Mouse (Mus musculus) midbrain, embryonic 10.5 days (tissue): ENCODE data around the gene Klk12. TPM values are rescaled to one million over a fixed set of nuclear protein-coding genes. Genes with fewer than 3 reads are reported as not detected.

Experiments used
- DNase-seq: peaks from one replicate; pipeline ENCODE4 v3.0.0-alpha.2; 2017; ENCODE audit warnings: low spot score
- H3K27ac ChIP-seq: fragments of 300-500 bp; sonication (generic); replicated peaks from 2 replicates; pipeline ENCODE4 v1.5.1; 2016; ENCODE audit warnings: mild to moderate bottlenecking
- H3K27me3 ChIP-seq: fragments of 300-500 bp; sonication (generic); 2 replicates; pipeline ENCODE4 v1.6.1; 2016; ENCODE audit warnings: low read depth, mild to moderate bottlenecking; ENCODE audit not compliant: poor library complexity, severe bottlenecking
- H3K36me3 ChIP-seq: fragments of 300-500 bp; sonication (generic); 2 replicates; pipeline ENCODE4 v1.6.1; 2016; ENCODE audit warnings: mild to moderate bottlenecking, moderate library complexity
- H3K4me1 ChIP-seq: fragments of 300-500 bp; sonication (generic); 2 replicates; pipeline ENCODE4 v1.6.1; 2016
- H3K4me3 ChIP-seq: fragments of 300-500 bp; sonication (generic); 2 replicates; pipeline ENCODE4 v1.5.1; 2016; ENCODE audit warnings: mild to moderate bottlenecking, moderate library complexity
- H3K9me3 ChIP-seq: fragments of 300-500 bp; sonication (generic); replicated peaks from 2 replicates; pipeline ENCODE4 v1.6.1; 2016; ENCODE audit warnings: mild to moderate bottlenecking
- WGBS: fragments of 180-500 bp; shearing (Covaris S2); methylation state at CpG from one replicate; pipeline ENCODE4 v1.1.7; 2016; 5-methylcytosine and 5-hydroxymethylcytosine counted together
- polyA plus RNA-seq: library from polyadenylated mRNA; unstranded; fragments of >200 nt; fragmentation: Nextera tagmentation; extraction: Ambion mirVana; gene quantifications from 2 replicates; pipeline ENCODE4 v1.2.1, GENCODE M21; 2016

Klk12 gene
- polyA plus RNA-seq, 1 experiment from 2014 or later, result not detected

DNA sequence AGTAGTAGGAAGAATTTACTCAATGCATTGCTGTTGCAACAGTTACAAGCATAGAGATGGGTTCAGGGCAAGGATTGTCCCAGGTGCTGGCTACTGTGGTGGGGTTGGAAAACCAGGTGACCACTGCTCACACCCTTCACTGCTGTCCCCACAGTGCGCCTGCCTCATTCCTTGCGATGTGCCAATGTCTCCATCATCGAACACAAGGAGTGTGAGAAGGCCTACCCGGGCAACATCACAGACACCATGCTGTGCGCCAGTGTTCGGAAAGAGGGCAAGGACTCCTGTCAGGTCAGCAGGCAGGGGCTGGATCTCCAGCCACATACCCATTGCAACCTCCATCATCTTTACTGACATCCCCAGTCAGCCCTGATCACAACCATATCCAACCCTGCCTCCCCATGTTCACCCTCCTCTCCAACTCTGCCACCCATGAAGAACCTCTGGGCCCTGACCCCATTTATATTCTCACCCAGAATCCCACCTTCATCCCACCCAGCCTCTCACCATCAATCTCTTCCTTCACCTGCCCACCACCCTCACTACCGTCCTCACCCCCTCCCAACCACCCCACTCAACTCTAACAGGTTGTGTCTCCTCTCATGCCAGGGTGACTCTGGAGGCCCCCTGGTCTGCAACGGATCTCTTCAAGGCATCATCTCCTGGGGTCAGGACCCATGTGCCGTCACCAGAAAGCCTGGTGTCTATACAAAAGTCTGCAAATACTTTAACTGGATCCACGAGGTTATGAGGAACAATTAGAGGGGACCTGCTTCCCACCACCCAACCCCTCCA lies 9.7 kb downstream of the Klk12 start:
- no peak for DNase-seq
- Histone ChIP-seq H3K4me3 (no peak overlapping the region), H3K9me3 (no peaks in the 10 kb centered on the region), H3K36me3 (no peaks in the 10 kb centered on the region), H3K27me3 (peaks cover 16% of the 10 kb centered on the region), H3K4me1 (peaks cover 26% of the 10 kb centered on the region), H3K27ac (no peak overlapping the region)
- 92% methylated on average over 10 of the region's 10 CpGs for WGBS

DNA sequence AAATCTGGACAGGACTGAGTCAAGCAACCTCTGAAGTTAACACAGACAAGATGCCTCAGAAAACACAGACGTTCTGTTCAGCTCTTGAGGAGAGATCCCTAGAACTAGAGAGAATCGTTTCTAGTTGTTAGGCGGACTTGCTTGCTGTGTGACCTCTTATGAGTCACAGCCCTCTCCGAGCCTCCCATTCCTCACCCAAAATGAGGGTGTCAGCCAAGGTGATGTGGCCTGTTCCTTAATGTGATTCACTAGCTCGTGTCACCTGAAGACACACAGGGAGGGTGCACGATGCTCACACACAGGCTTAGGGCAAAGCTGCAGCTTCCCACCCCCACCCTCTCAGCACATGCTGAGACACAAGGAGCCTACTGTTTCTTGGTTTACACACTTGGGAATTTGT lies 11.5 kb downstream of the Klk12 start:
- Histone ChIP-seq H3K9me3 (no peaks in the 10 kb centered on the region), H3K27me3 (peaks cover 30% of the 10 kb centered on the region), H3K4me1 (peaks cover 16% of the 10 kb centered on the region), H3K36me3 (no peaks in the 10 kb centered on the region), H3K27ac (no peak overlapping the region), H3K4me3 (no peak overlapping the region)
- WGBS, result 70% methylated on average over 6 of the region's 6 CpGs
- no peak for DNase-seq

DNA sequence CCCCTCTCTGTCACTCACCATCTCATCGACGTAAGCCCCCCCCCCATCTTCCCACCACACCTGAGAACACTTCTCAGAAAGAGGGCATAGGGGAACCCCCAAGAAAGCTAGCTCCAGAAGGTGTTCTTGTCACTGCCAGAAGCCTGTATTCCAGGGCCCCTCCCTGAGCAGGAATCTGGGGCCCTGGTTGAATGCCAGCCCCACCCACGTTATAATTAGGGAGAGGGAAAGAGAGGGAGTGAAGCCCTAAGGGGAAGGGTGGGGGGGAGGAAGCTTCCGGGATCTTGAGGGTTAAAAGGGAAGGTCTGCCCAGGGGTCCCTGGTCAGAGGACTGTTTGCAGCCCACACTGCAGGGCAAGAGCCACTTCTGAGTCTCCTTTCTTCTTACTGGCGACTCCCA lies 12.0 kb downstream of the Klk12 start, which contains the start of gene Klk10:
TSS of gene Klk10 (plus strand) at position 290 of the 400 bp plus-strand sequence.
- 53% methylated on average over 5 of the region's 5 CpGs for WGBS
- no peak within 1 kb of the TSS for H3K27ac ChIP-seq
- H3K4me3 ChIP-seq, result no peak within 1 kb of the TSS
- no peaks in the 10 kb centered on the region for H3K36me3 ChIP-seq
- H3K4me1 ChIP-seq, result peaks cover 11% of the 10 kb centered on the region
- no peaks in the 10 kb centered on the region for H3K9me3 ChIP-seq
- DNase-seq, result no peak
- peaks cover 30% of the 10 kb centered on the region for H3K27me3 ChIP-seq

DNA sequence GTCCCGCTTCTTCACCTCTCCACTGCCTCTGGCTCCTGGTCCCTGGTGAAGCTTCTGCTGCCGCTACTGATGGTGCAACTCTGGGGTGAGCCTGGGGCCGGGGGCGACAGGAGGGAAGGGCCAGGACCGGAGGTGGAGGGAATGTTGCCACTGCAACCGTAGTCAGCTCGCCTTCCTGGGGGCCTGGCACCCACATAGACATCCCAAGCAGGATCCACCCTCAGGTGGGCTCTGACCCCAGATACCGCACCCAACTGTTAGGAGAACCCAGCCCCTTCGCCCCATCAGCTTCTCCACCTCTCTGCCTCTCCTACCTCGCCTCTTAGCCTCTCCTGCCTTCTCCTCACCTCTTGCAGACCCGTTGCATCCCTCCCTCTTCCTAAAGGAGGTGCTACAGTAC lies 12.8 kb downstream of the Klk12 start:
- Histone ChIP-seq H3K4me3 (no peak overlapping the region), H3K4me1 (peaks cover 9% of the 10 kb centered on the region), H3K9me3 (no peaks in the 10 kb centered on the region), H3K36me3 (no peaks in the 10 kb centered on the region), H3K27me3 (peaks cover 30% of the 10 kb centered on the region), H3K27ac (no peak overlapping the region)
- WGBS, result 86% methylated on average over 11 of the region's 11 CpGs
- DNase-seq, result no peak

DNA sequence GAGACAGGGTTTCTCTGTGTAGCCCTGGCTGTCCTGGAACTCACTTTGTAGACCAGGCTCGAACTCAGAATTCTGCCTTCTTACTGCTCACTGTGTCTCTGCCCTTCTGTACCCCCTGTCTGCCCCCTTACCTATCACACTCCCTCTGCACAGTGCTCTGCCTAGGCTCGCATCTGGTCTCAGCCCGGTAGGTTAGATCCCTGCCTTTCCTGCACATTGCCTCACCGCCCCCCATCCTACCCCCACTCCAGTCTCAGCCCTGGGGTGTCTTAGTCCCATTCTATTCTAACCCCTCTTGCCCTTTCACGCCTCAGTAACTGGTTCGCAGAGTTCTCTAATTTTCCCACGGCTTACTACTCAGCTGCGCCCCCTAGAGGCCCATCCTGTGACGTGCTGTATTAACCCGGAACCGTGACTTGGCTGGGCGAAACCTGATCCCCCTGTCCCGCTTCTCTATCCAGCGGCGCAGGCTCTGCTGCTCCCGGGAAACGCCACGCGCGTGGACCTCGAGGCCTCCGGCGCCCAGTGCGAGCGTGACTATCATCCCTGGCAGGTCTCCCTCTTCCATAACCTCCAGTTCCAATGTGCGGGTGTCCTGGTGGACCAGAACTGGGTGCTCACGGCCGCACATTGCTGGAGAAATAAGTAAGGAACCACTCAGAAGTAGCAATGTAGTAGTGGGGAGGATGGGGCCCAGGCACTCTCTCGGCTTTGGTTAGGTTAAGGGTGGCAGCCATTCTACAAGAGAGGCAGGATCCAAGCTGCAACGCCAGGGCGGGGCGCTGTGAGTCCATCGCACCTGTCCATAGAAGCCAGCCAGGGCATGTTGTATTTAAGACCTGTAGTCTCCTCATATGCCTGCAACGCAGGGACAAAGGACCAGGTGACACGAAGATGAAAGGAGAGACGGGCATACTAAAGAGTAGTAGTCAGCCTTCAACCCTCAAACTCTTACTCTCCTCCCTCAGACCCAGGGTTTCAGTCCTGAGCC lies 13.9 kb downstream of the Klk12 start:
- WGBS, result 6% methylated on average over 36 of the region's 36 CpGs
- DNase-seq, result peak; percentile 89
- Histone ChIP-seq H3K4me3 (peak overlapping the region; percentile 51), H3K9me3 (no peaks in the 10 kb centered on the region), H3K4me1 (peaks cover 9% of the 10 kb centered on the region), H3K27me3 (peaks cover 30% of the 10 kb centered on the region), H3K27ac (peak overlapping the region; percentile 77), H3K36me3 (no peaks in the 10 kb centered on the region)

DNA sequence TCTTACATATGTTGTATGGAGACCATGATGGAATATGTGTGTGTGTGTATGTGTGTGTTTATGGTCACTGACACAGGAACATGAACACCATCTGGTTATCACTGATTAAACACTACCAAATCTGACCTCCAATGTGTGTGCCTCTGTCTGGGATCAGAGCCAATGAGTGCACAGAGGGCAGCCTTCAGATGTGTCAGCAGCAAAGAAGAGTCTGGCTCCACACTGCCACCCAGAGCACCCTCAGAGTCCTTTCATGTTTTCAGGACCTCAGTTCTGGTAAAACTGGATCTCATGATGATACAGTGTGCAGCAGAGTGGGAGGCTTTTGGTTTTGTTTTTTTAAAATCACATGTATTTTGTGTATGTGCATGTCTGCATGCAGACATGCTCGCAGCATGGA lies 16.6 kb downstream of the Klk12 start:
- Histone ChIP-seq H3K27ac (no peak overlapping the region), H3K9me3 (no peaks in the 10 kb centered on the region), H3K27me3 (peaks cover 30% of the 10 kb centered on the region), H3K4me1 (peaks cover 9% of the 10 kb centered on the region), H3K36me3 (no peaks in the 10 kb centered on the region), H3K4me3 (no peak overlapping the region)
- 84% methylated on average over 1 of the region's 1 CpGs for WGBS
- DNase-seq, result no peak

DNA sequence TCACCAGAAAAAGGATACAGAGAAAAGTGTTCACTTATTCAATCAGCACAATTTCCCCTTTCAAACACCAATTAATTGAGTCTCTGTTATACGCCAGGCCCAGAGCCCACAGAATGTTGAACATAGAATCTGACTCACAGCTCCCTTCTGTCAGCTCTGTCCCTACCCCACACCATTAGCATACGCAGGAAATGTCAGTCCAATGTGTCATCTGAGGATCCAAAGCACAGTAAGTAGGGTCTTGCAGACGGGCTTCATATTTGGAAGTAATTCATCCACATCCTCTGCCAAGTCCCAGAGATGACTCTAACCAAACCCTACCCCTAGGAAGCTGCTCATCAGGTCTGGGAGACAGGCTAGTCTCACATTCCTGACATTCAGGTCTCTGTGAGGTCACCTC lies 19.4 kb downstream of the Klk12 start:
- peaks cover 17% of the 10 kb centered on the region for H3K27me3 ChIP-seq
- no peaks in the 10 kb centered on the region for H3K4me1 ChIP-seq
- no peaks in the 10 kb centered on the region for H3K9me3 ChIP-seq
- DNase-seq, result no peak
- WGBS, result 85% methylated on average over 3 of the region's 3 CpGs
- H3K36me3 ChIP-seq, result no peaks in the 10 kb centered on the region
- no peak overlapping the region for H3K27ac ChIP-seq
- no peak overlapping the region for H3K4me3 ChIP-seq

DNA sequence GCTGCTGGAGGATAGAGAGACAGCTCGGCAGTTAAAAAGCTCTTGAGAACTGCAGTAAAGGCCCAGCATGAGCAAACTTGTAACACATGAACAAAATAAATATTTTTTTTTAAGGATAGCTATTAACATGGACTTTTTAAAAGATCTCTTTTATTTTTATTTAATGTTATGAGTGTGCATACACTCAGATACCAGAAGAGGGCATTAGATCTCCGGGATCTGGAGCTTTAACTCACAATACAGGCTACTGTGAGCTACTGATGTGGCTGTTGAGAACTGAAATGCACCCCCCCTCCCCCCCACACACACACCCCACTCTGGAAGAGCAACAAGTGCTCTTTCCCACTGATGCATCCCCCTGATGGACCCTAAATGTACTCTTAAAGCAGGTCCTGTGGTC lies 20.6 kb downstream of the Klk12 start:
- no peaks in the 10 kb centered on the region for H3K4me1 ChIP-seq
- H3K9me3 ChIP-seq, result no peaks in the 10 kb centered on the region
- no peak for DNase-seq
- WGBS, result 86% methylated on average over 2 of the region's 2 CpGs
- H3K27me3 ChIP-seq, result peaks cover 5% of the 10 kb centered on the region; the same call in 1 of the 2 replicates
- no peaks in the 10 kb centered on the region for H3K36me3 ChIP-seq
- H3K27ac ChIP-seq, result no peak overlapping the region
- H3K4me3 ChIP-seq, result no peak overlapping the region

DNA sequence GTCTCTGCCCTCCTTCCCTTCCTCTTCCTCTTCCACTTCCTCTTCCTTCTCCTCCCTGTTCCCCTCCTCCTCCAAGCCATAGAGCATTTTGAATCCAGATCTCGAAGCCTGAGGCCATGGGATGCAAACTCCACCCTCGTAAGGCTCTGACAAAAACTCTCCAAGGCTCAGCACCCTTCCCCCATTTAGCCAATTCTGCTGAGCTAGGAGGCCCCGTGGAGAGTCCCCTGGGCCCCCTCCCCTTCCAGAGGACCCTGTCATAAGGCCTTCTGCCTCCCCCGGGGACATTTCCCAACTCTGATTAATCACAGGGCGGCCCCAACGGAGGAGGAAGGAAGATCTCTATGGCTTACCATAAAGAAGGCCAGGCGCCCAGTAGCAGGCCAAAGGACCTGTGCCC lies 22.9 kb downstream of the Klk12 start, which contains the start of gene Klk9:
TSS of gene Klk9 (plus strand) at position 301 of the 400 bp plus-strand sequence.
- peaks cover 8% of the 10 kb centered on the region for H3K4me1 ChIP-seq
- WGBS, result 70% methylated on average over 7 of the region's 7 CpGs
- DNase-seq, result no peak

DNA sequence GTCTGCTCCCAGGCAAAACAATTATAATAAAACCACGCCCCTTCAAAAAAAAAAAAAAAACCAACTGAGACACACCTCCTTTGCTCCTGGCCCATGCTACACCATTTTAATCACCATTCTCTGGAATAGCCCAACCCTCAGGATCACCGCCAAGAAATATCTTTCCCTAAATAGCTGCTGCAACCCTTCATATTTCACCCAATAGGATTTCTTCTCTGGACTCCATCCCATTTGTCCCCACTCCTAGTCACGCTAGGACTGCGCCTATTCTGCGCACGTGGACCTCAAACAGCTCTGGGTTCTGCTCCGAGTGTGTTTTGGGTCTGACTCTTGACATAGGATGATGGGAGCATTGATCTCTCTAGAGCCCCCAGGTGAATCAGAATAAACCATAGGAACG lies 27.7 kb downstream of the Klk12 start:
- no peaks in the 10 kb centered on the region for H3K9me3 ChIP-seq

More for the DNA sequence above, 22.9 kb downstream of the Klk12 start, which contains the start of gene Klk9:
- H3K27ac ChIP-seq, result no peak within 1 kb of the TSS
- H3K9me3 ChIP-seq, result no peaks in the 10 kb centered on the region
- peaks cover 20% of the 10 kb centered on the region for H3K27me3 ChIP-seq
- H3K4me3 ChIP-seq, result no peak within 1 kb of the TSS
- no peaks in the 10 kb centered on the region for H3K36me3 ChIP-seq

DNA sequence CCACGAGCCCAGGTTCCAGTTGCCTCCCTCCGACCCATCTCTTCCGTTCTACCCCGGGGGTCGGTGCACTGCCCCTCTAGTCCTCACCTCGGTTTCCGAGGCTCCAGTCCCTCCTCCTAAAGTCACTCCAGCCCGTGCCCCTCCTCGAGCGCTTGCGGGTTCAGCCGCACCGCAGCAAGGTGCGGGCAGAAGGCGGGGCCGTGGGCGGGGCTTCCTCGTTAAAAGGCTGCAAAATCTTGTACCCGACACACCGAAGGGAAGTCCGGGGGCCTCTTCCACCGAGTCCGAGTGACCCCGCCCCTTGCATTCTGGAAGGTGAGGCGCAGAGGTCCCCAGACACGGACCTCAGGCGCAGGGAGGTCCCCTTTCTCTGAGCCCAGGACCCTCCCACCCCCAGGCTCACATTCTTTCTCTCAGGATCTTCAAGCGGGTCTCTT lies 28.7 kb downstream of the Klk12 start, which contains the start of gene Klk8:
TSS of gene Klk8 (plus strand) at position 245 of the 437 bp plus-strand sequence.
- under 1% methylated on average over 28 of the region's 28 CpGs for WGBS

More for the DNA sequence above, 27.7 kb downstream of the Klk12 start:
- peaks cover 22% of the 10 kb centered on the region for H3K4me1 ChIP-seq
- peak overlapping the region; percentile 62 for H3K4me3 ChIP-seq
- 6% methylated on average over 8 of the region's 8 CpGs for WGBS
- H3K36me3 ChIP-seq, result no peaks in the 10 kb centered on the region
- H3K27me3 ChIP-seq, result peaks cover 43% of the 10 kb centered on the region
- no peak overlapping the region for H3K27ac ChIP-seq
- no peak for DNase-seq

DNA sequence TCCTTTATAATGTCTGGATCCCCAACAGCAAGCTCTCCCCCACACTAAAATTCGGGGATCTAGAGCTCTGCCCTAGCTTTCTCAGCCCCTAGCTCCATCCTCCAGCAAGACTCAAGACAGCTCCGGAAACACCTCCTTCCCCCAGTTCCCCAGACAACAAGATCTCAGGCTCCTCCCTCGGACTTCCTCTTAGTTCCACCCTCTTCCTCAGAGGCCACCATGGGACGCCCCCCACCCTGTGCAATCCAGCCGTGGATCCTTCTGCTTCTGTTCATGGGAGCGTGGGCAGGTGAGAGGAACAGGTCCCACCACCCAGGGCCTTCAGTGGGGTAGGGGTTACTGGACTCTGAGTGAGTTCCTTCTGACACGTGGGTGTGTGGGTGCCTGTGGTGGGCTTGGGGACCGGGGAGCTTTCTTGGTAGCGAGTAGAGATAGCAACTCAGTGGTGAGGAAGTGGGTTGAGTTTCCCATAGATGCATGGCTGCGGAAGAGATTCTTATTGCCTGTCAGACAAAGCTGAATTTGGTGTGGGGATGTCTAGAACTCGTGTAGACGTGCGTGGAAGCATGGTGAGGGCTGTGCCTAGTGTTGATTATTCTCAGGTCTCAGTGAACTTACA lies 29.3 kb downstream of the Klk12 start:
- Histone ChIP-seq H3K4me1 (peaks cover 22% of the 10 kb centered on the region), H3K27me3 (peaks cover 43% of the 10 kb centered on the region), H3K36me3 (no peaks in the 10 kb centered on the region), H3K27ac (no peak overlapping the region), H3K9me3 (no peaks in the 10 kb centered on the region), H3K4me3 (peak overlapping the region; percentile 62)
- WGBS, result 46% methylated on average over 13 of the region's 13 CpGs
- DNase-seq, result no peak

More for the DNA sequence above, 28.7 kb downstream of the Klk12 start, which contains the start of gene Klk8:
- Histone ChIP-seq H3K4me3 (peak within 1 kb of the TSS; percentile 62), H3K27ac (no peak within 1 kb of the TSS), H3K9me3 (no peaks in the 10 kb centered on the region), H3K36me3 (no peaks in the 10 kb centered on the region), H3K27me3 (peaks cover 43% of the 10 kb centered on the region), H3K4me1 (peaks cover 22% of the 10 kb centered on the region)
- DNase-seq, result peak; percentile 38
